Mouse (Mus musculus) layer of hippocampus, adult 11-12 months (tissue): Measurements from ENCODE around the gene 5530401A14Rik.
A peak's percentile ranks its signal among the peaks of the same experiment; 100 is the strongest.

Experiments used
- DNase-seq: peaks from one replicate; pipeline ENCODE4 v3.0.0; 2022; ENCODE audit warnings: low spot score

5530401A14Rik gene

GRCm38 (mm10) chr11:81926393-81926792 is 65.9 kb downstream of the 5530401A14Rik start:
- DNase-seq, result no peak

- DNase-seq, result no peak
These were observed 77.0 kb downstream of the 5530401A14Rik start for GRCm38 (mm10) chr11:81937516-81937915.

- peak; percentile 21 for DNase-seq
These were observed 80.5 kb downstream of the 5530401A14Rik start for GRCm38 (mm10) chr11:81940988-81941387.

GRCm38 (mm10) chr11:81942167-81942566 is 81.7 kb downstream of the 5530401A14Rik start:
- DNase-seq, result no peak
